Mouse (Mus musculus) heart, adult 2 months (tissue): ENCODE measurements around the gene Gde1.

ENCODE experiments used
- CTCF ChIP-seq: fragments of 200-600 bp; IDR thresholded peaks from 2 replicates; pipeline ENCODE4 v1.8.1; 2022; ENCODE audit warnings: antibody characterized with exemption, mild to moderate bottlenecking, moderate library complexity
- EP300 ChIP-seq: fragments of 200-500 bp; IDR thresholded peaks from 2 replicates; pipeline ENCODE4 v1.6.1; 2011; ENCODE audit warnings: low read depth, low read length, control low read depth; ENCODE audit not compliant: insufficient read depth
- POLR2A ChIP-seq: fragments of 200-500 bp; IDR thresholded peaks from 2 replicates; pipeline ENCODE4 v1.6.1; 2011; ENCODE audit warnings: mild to moderate bottlenecking, low read depth, low read length, control low read depth; ENCODE audit not compliant: insufficient read depth

DNA sequence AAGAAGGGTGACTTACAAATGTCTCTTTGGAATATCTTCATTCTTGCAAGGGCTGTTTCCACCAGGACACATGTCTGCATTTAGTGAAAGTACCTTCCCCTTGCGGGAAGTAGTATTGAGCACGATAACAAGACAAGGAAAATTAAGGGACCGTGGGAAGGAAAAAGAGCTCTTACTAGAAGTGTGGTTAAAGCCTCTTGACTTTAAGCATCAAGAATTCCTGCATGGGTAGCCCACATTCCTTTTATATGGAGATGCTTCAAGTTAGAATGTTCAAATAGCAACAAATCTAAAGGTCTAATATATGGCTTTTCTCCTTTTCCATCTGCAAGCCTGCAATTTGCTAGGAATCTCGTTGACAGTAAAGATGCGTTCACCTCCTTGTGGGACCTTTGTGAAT, 910 bp upstream of the Gde1 start:
- TF ChIP-seq CTCF (no peak), POLR2A (no peak), EP300 (no peak)
